Mouse (Mus musculus) retina, postnatal 7 days (tissue): ENCODE measurements around the gene Natd1.
A peak's percentile ranks its signal among the peaks of the same experiment; 100 is the strongest.

Source experiments
- DNase-seq: peaks from one replicate; pipeline ENCODE4 v3.0.0-alpha.2; 2012; ENCODE audit warnings: low read depth, low spot score

The Natd1 gene

DNA sequence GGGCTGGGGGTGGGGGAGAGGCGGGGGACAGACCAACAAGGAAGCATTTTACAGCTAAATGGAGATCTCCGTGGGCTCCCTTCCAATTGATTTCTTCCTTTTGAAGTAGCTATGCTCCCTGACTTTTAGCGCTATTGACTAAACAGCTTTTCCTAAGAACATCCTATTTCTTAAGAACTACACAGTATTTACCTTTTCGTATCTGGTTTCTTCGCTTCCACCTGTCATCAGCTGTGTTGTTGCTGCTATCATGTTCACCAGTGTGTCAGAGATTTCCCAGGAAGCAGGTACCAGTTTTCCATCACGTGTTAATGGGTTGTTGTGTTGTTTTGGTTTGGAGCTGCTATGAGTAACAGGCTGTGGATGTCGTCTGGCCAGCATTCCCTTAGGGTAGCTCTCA, at the start of gene Natd1:
Gene Natd1, minus strand, starts transcription at position 260 of the 400 bp plus-strand sequence.
- DNase-seq, result no peak

DNA sequence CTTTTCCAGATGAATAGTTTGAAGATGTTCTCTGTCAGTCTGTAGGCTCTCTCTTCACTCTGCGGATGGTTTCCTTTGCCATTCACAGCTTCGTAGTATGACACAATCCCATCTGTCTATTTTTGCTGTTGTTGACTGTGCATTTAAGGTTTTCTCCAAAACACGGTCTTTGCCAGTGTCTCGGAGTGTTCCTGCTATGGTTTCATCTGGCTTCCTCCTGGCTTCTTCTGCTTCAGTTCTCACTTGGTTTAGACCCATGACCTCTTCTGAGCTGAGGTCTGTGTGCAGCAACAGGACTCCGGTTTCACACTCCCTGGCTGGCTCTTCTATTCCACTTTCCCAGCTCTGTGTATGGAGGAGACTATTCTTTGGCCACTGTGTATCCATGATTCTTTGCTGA, 48.2 kb upstream of the Natd1 start:
- DNase-seq, result no peak

- no peak for DNase-seq
Measured at GRCm38 (mm10) chr11:60961176-60961575, 46.6 kb upstream of the Natd1 start.

DNA sequence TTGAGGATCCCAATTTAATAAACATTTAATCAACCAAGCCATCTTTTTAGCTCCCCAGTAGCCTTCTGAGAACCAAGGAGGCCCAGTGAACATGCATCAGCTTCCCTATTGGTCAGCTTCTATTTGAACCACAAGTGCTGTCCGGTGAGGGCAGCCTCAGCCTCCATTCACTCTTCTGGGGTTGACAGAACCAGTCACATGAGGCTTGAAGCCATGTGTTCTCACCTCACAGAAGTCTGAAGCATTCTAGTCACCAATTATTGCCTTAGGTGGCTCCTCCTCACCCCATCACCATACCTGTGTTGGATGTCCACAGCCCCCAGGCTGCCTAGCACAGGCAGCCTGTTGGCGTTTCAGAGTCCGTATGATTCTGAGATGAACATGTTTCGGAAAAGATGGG, 44.4 kb upstream of the Natd1 start:
- DNase-seq, result no peak

DNA sequence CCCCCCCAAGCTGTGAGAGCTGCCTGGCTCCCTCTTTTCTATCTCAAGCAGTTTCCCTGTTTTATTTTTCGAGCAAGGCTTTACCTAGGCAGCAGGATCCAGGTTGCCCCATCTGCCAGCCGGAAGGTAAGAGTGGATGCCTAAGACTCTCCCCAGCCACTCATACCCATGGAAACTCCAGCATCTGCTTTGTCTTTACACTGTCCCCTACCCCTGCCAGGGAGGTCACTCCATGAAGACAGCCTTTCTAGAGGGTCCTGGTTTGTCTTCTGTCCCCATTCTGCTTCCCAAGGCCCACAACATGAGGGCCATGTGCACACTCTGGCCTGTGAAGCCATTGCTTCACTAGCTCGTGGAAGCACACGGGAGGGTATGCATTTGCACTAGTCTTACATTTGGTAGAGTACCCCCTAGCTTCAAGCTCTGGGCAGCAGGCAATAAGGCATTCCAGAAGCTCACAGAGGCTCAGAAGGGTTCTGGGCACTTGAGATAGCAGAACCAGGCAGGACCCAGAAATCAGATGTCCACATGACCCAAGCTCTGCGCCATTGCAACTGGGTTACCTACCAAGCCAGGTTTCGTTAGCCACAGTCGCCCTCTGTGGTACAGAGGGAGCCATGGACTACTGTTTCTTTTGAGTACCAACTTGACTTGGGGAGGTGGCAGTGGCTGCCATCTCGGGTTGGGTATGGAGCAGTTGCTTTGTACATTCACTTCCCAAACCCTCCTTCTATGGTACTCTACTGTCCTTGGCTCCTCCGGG, 41.3 kb upstream of the Natd1 start:
- no peak for DNase-seq

GRCm38 (mm10) chr11:60954255-60955104, 39.9 kb upstream of the Natd1 start:
- no peak for DNase-seq

DNA sequence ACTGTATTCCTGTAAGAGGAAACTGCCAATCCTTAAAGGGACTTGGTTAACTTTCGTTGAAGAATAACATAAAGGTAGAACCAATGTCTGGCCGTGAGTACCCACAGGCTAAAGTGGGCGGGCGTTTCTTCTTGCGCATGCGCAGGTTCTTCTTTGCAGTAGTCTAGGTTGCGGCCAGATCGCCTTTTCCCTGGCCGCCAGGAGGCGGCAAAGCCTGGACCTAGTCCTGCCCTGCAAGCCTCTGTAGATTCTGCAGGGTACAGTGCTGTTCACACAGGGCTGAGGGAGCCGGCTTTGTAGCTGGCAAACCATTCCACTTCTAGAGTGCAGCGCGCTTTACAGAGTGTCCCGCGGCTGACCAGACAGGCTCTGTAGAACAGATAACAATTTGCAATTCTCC, 39.3 kb upstream of the Natd1 start:
- DNase-seq, result peak; percentile 84

- no peak for DNase-seq
Measured at GRCm38 (mm10) chr11:60952986-60953385, 38.4 kb upstream of the Natd1 start.

DNA sequence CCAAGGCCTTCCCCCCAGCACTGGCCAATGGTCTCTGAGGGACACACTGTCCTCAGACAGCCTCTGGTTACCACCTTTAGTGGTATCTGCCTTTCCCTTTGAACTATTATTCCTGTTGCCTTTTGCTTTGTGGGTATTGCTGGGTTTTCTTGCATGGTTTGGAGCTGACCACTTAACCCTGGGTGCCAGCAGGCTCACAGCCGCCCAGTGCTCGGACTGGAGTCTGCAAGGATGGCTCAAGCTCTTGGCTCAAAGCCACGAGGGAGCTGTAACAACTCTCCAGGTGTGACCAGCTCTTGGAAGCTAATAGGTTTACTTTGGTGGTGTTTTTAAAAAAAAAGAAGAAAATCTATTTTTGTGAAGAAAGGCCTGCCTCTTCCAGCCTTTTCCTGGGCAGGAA, 37.8 kb upstream of the Natd1 start:
- no peak for DNase-seq

- DNase-seq, result no peak
Measured at GRCm38 (mm10) chr11:60951896-60952295, 37.3 kb upstream of the Natd1 start.

GRCm38 (mm10) chr11:60945003-60945402, 30.5 kb upstream of the Natd1 start:
- DNase-seq, result no peak

DNA sequence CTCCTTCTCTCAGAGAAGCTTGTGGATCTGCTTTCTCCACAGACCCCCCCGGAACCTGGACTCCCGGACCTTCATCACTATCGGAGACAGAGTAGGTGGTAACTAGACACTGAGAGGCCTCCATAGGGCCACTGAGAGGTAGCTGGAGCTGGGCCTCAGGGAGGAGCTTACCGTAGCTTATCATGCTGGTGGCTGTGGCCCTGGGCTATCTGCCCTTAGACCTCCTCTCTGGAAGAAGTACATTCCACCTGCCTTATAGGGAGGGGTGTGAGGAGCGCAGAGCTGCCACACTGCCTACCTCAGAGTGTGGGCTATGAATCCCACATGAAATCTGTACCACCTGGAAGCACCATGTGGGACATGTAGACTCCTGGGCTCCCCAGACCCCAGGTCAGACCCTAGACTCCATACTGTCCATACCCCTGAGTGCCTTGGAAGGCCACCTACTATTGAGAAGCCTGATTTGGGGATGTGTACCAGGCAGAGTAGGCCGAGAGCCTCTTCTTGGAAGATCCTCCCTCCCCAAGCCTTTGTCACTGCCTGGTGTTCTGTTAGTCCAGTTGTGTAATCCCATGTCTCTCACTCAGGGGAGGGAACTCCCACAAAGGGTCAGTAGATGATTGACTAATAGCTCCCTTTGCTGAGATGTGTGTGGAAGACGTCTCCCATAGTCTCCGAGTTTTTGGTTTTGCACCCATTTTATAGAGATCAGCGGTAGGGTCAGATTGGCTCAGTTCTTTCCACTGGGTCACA, 27.9 kb upstream of the Natd1 start:
- DNase-seq, result no peak

- peak; percentile 20 for DNase-seq
Measured at GRCm38 (mm10) chr11:60941370-60941769, 26.8 kb upstream of the Natd1 start.

GRCm38 (mm10) chr11:60940501-60940900, 26.0 kb upstream of the Natd1 start:
- DNase-seq, result no peak

- DNase-seq, result no peak
Measured at GRCm38 (mm10) chr11:60939487-60939886, 24.9 kb upstream of the Natd1 start.

- no peak for DNase-seq
Measured at GRCm38 (mm10) chr11:60937611-60938010, 23.1 kb upstream of the Natd1 start.

DNA sequence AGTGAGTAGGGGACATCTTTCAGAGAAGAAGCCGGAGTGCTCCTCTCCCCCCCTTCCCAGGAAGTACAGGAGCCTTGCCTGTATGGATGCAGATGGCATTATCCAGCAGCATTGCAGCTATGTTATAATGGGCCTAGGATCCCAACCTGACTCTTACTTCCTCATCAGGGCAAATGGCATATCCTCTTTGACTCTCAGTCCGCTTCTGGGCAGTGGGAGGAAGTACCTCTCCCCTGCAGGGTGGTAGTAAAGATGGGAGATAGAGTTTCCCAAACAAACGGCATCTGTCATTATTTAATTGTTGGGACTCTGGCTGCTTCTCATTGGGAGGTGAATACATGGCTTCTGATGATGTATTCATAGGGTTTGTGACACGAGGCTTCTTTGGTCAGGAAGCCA, 21.4 kb upstream of the Natd1 start:
- no peak for DNase-seq

- DNase-seq, result no peak
Measured at GRCm38 (mm10) chr11:60935326-60935974, 20.9 kb upstream of the Natd1 start.

DNA sequence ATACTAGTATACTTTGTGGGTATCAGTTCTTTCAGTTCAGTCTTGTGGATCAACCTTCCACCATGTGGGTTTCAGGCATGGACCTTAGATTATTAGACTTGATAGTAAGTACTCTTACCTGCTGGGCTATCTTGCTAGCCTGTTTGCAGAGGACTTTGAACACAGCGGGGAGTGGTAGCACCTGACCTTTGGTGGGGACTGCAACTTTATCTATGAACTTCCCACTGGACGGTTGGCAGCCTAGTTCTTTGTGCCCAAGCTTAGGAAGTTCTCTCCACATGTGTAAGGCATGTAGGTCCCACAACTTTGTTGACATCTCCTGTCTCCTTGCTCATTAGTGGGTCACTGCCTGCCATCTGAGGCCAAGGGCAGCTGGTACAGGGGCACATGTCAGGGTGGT, 20.2 kb upstream of the Natd1 start:
- no peak for DNase-seq

- no peak for DNase-seq
Measured at GRCm38 (mm10) chr11:60933178-60933930, 18.8 kb upstream of the Natd1 start.

DNA sequence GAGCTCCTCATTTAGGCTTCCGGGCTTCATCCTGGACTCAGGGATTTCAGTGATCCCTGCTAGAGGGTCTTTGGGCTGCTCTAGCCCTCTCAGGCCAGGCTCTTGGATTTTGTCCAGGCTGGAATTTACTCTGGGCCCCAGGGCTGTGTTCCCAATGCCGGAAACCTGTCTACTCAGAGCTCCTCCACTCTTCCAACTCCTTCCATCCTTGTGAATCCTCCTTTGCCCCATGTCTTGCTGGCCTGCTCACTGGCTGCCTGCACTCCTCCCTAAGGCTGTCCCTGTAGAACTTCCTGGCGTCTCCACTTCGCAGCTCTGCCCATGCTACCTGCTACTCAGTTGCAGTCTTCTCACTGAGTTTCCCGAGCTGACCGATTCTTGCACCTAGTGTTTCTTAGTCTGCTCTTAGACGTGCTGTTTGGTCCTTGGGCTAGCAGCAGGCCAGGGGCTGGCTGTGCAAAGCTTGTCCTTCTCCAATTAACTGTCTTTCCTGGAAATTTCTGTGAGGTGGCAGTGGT, 18.0 kb upstream of the Natd1 start:
- DNase-seq, result no peak
